Mouse (Mus musculus) lung, embryonic 16.5 days (tissue): ENCODE results near the gene Ghrh. TPM values are rescaled to one million over a fixed set of nuclear protein-coding genes. Genes with fewer than 3 reads are reported as not detected.

Source experiments
- ATAC-seq: fragments of 200-750 bp; cut with Nextera tagmentation; 2 replicates; pipeline ENCODE4 v1.8.0; 2017; ENCODE audit warnings: low read depth, mild to moderate bottlenecking, moderate library complexity
- H3K27ac ChIP-seq: fragments of 300-500 bp; sonication (generic); 2 replicates; pipeline ENCODE4 v1.5.1; 2014; ENCODE audit warnings: mild to moderate bottlenecking, control low read depth, low read length
- H3K27me3 ChIP-seq: fragments of 300-500 bp; sonication (generic); 2 replicates; pipeline ENCODE4 v1.6.1; 2014; ENCODE audit warnings: low read depth, low read length, mixed read lengths; ENCODE audit not compliant: control insufficient read depth, insufficient read depth
- H3K36me3 ChIP-seq: fragments of 300-500 bp; sonication (generic); 2 replicates; pipeline ENCODE4 v1.6.1; 2014; ENCODE audit warnings: low read length; ENCODE audit not compliant: control insufficient read depth, insufficient read depth
- H3K4me1 ChIP-seq: fragments of 300-500 bp; sonication (generic); replicated peaks from 2 replicates; pipeline ENCODE4 v1.6.1; 2014; ENCODE audit warnings: low read length, mixed read lengths; ENCODE audit not compliant: control insufficient read depth, insufficient read depth
- H3K4me2 ChIP-seq: fragments of 300-500 bp; sonication (generic); 2 replicates; pipeline ENCODE4 v1.6.1; 2014; ENCODE audit warnings: low read depth, low read length, control low read depth
- H3K4me3 ChIP-seq: fragments of 300-500 bp; sonication (generic); 2 replicates; pipeline ENCODE4 v1.5.1; 2014; ENCODE audit warnings: mild to moderate bottlenecking, low read length, control low read depth
- H3K9ac ChIP-seq: fragments of 300-500 bp; sonication (generic); 2 replicates; pipeline ENCODE4 v1.6.1; 2014; ENCODE audit warnings: low read length, control low read depth
- H3K9me3 ChIP-seq: fragments of 300-500 bp; sonication (generic); 2 replicates; pipeline ENCODE4 v1.6.1; 2016; ENCODE audit warnings: low read length; ENCODE audit not compliant: control insufficient read depth
- WGBS: fragments of 180-500 bp; shearing (Covaris S2); extraction: QIAGEN DNeasy Blood & Tissue Kit; methylation state at CpG from one replicate; pipeline ENCODE4 v1.1.7; 2014; 5-methylcytosine and 5-hydroxymethylcytosine counted together
- polyA plus RNA-seq: library from polyadenylated mRNA; unstranded; fragments of >200 nt; fragmentation: Nextera tagmentation; extraction: Ambion mirVana; gene quantifications from 2 replicates; pipeline ENCODE4 v1.2.1, GENCODE M21; 2015

The Ghrh gene
- polyA plus RNA-seq, 1 experiment from 2014 or later, result not detected

- Histone ChIP-seq H3K27me3 (no peaks in the 10 kb centered on the region), H3K4me3 (no peak overlapping the region), H3K36me3 (peaks cover 25% of the 10 kb centered on the region), H3K4me1 (peaks cover 9% of the 10 kb centered on the region), H3K27ac (peak overlapping the region; percentile 88), H3K9ac (0 out of 2 replicates have a peak overlapping the region, but pooled peaks have one; percentile 14), H3K4me2 (peak overlapping the region; percentile 15; the same call in 1 of the 2 replicates), H3K9me3 (no peaks in the 10 kb centered on the region)
- ATAC-seq, result peak; percentile 85
- WGBS, result 45% methylated on average over 7 of the region's 7 CpGs
Observed at GRCm38 (mm10) chr2:157306091-157307032, 40.9 kb downstream of the Ghrh start.

DNA sequence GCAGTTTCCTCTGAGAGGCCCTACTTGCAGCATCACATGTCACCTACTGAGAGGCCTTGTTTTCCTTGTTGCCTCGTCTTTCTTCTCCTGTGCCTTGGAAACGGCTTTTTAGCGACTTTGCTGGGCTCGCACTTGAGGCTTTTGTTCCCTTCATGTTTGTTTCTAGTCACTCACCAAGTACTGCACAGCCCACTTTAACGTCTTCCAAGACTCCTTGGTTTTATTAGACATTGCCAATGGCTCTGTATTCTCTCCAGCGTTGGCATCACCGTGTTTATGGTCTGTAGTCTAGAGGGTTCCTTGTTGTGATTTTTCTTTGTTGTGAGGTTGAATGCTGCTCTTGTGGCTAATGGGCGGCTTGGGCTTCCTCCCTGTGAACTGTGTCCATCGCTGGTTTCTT lies 44.2 kb downstream of the Ghrh start:
- no peak overlapping the region for H3K27ac ChIP-seq
- ATAC-seq, result no peak
- no peak overlapping the region for H3K9ac ChIP-seq
- 67% methylated on average over 9 of the region's 9 CpGs for WGBS
- no peak overlapping the region for H3K4me3 ChIP-seq
- no peaks in the 10 kb centered on the region for H3K9me3 ChIP-seq
- H3K27me3 ChIP-seq, result no peaks in the 10 kb centered on the region
- H3K36me3 ChIP-seq, result peaks cover 37% of the 10 kb centered on the region
- H3K4me1 ChIP-seq, result peaks cover 9% of the 10 kb centered on the region
- no peak overlapping the region for H3K4me2 ChIP-seq

DNA sequence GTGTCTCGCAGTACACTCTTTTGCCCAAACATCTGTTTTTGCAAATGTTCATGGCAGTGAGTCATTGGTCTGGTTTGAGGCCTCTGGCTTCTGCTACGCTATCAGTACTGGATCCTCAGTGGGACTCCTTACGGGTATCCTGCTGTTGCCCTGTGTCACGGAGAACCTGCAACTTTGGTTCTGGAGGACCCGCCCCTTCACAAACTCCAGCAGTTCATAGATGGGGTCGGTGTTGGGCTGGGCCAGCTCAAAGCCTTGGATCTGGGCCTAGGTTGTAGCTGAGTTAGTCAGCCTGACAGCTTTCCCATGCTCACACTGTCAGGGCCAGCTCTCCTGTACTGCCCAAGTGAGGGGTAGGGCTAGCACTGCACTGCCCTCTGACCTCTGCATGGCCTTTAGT lies 47.3 kb downstream of the Ghrh start:
- ATAC-seq, result no peak
- H3K9me3 ChIP-seq, result no peaks in the 10 kb centered on the region
- H3K9ac ChIP-seq, result no peak overlapping the region
- H3K36me3 ChIP-seq, result peaks cover 52% of the 10 kb centered on the region
- H3K27me3 ChIP-seq, result no peaks in the 10 kb centered on the region
- H3K27ac ChIP-seq, result no peak overlapping the region
- 91% methylated on average over 6 of the region's 6 CpGs for WGBS
- no peaks in the 10 kb centered on the region for H3K4me1 ChIP-seq
- no peak overlapping the region for H3K4me3 ChIP-seq
- H3K4me2 ChIP-seq, result no peak overlapping the region

GRCm38 (mm10) chr2:157296105-157296689 lies 51.1 kb downstream of the Ghrh start:
- H3K9ac ChIP-seq, result no peak overlapping the region
- no peak overlapping the region for H3K4me3 ChIP-seq
- ATAC-seq, result no peak
- peaks cover 52% of the 10 kb centered on the region for H3K36me3 ChIP-seq
- 80% methylated on average over 7 of the region's 7 CpGs for WGBS
- no peak overlapping the region for H3K27ac ChIP-seq
- H3K4me1 ChIP-seq, result no peaks in the 10 kb centered on the region
- no peaks in the 10 kb centered on the region for H3K27me3 ChIP-seq
- no peak overlapping the region for H3K4me2 ChIP-seq
- no peaks in the 10 kb centered on the region for H3K9me3 ChIP-seq

DNA sequence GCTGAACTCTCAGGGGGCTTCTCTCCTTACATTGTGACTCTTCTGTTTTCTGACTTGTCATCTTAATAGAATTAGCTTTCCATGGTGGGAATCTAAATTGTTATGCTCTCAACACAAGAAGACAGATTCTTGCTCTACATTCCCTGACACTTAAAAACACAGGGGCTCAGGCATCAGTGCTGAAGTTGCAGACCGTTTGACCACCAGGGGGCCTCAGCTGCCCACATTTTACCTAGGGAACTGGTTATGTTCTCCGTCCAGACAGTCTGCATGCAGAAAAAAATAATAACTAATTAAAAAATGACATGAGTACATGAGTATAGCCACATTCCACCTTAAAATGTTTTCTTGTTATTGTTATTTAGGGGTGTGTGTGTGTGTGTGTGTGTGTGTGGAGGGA lies 55.2 kb downstream of the Ghrh start:
- Histone ChIP-seq H3K9me3 (no peaks in the 10 kb centered on the region), H3K4me3 (no peak overlapping the region), H3K27me3 (no peaks in the 10 kb centered on the region), H3K4me2 (no peak overlapping the region), H3K9ac (no peak overlapping the region), H3K36me3 (peaks cover 35% of the 10 kb centered on the region), H3K27ac (no peak overlapping the region), H3K4me1 (no peaks in the 10 kb centered on the region)
- whole genome bisulfite sequencing, result 9% methylated on average over 2 of the region's 2 CpGs
- peak; percentile 67; the same call in 1 of the 2 replicates for ATAC-seq

GRCm38 (mm10) chr2:157288996-157289395 lies 58.3 kb downstream of the Ghrh start:
- 88% methylated on average over 5 of the region's 5 CpGs for WGBS
- Histone ChIP-seq H3K9me3 (no peaks in the 10 kb centered on the region), H3K9ac (no peak overlapping the region), H3K27ac (no peak overlapping the region), H3K4me3 (no peak overlapping the region), H3K4me2 (no peak overlapping the region), H3K27me3 (no peaks in the 10 kb centered on the region), H3K36me3 (peaks cover 28% of the 10 kb centered on the region), H3K4me1 (no peaks in the 10 kb centered on the region)
- ATAC-seq, result no peak

DNA sequence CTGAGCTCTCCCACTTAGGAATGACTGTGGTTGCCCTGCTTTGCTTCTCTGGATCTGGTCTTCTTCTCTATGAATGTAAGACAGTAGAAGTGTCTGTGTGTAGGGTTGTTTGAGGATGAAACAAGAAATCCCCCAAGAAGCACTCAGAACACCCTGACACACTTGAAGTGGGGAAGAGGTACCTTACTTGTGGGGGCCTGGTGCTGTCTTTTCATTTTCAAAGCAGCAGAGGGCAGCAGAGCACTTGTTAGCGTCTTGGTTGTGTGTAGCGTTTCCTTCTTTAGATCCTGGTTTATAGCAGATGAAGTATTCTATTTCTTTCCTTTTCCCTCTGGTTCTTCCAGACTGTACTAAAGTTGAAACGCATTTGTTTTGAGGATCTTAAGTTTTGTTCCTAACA lies 59.8 kb downstream of the Ghrh start:
- Histone ChIP-seq H3K4me3 (no peak overlapping the region), H3K9me3 (no peaks in the 10 kb centered on the region), H3K4me2 (no peak overlapping the region), H3K36me3 (peaks cover 34% of the 10 kb centered on the region), H3K9ac (no peak overlapping the region), H3K27ac (no peak overlapping the region), H3K27me3 (no peaks in the 10 kb centered on the region), H3K4me1 (no peaks in the 10 kb centered on the region)
- WGBS, result 23% methylated on average over 3 of the region's 3 CpGs
- no peak for ATAC-seq

- no peak overlapping the region for H3K27ac ChIP-seq
- no peak overlapping the region for H3K9ac ChIP-seq
- no peak overlapping the region for H3K4me2 ChIP-seq
- no peak overlapping the region for H3K4me3 ChIP-seq
- H3K9me3 ChIP-seq, result no peaks in the 10 kb centered on the region
- H3K27me3 ChIP-seq, result no peaks in the 10 kb centered on the region
- peaks cover 12% of the 10 kb centered on the region for H3K4me1 ChIP-seq
- H3K36me3 ChIP-seq, result peaks cover 18% of the 10 kb centered on the region
- WGBS, result 73% methylated on average over 6 of the region's 6 CpGs
- ATAC-seq, result no peak
Observed at GRCm38 (mm10) chr2:157283321-157283720, 64.0 kb downstream of the Ghrh start.
